Mouse (Mus musculus) midbrain, embryonic 11.5 days (tissue): ENCODE measurements around the gene Arl10. TPM values are rescaled to one million over a fixed set of nuclear protein-coding genes. Genes with fewer than 3 reads are reported as not detected.
A peak's percentile ranks its signal among the peaks of the same experiment; 100 is the strongest.

Experiments
- ATAC-seq: fragments of 200-750 bp; cut with Nextera tagmentation; 2 replicates; pipeline ENCODE4 v1.8.0; 2017; ENCODE audit warnings: moderate TSS enrichment, moderate library complexity; ENCODE audit not compliant: low FRiP score
- DNase-seq: peaks from one replicate; pipeline ENCODE4 v3.0.0; 2015; ENCODE audit warnings: low spot score; ENCODE audit errors: missing footprints
- H3K27ac ChIP-seq: fragments of 300-500 bp; sonication (generic); 2 replicates; pipeline ENCODE4 v1.5.1; 2014; ENCODE audit warnings: low read depth, low read length
- H3K27me3 ChIP-seq: fragments of 300-500 bp; sonication (generic); 2 replicates; pipeline ENCODE4 v1.6.1; 2014; ENCODE audit warnings: mild to moderate bottlenecking, low read length, moderate library complexity, mixed read lengths; ENCODE audit not compliant: control insufficient read depth, insufficient read depth
- H3K36me3 ChIP-seq: fragments of 300-500 bp; sonication (generic); 2 replicates; pipeline ENCODE4 v1.6.1; 2014; ENCODE audit warnings: mild to moderate bottlenecking, low read length, moderate library complexity, mixed read lengths; ENCODE audit not compliant: control insufficient read depth, insufficient read depth
- H3K4me1 ChIP-seq: fragments of 300-500 bp; sonication (generic); 2 replicates; pipeline ENCODE4 v1.6.1; 2014; ENCODE audit warnings: low read length; ENCODE audit not compliant: control insufficient read depth, insufficient read depth
- H3K4me2 ChIP-seq: fragments of 300-500 bp; sonication (generic); 2 replicates; pipeline ENCODE4 v1.6.1; 2014; ENCODE audit warnings: mild to moderate bottlenecking, moderate library complexity
- H3K4me3 ChIP-seq: fragments of 300-500 bp; sonication (generic); 2 replicates; pipeline ENCODE4 v1.5.1; 2014; ENCODE audit warnings: low read depth, low read length
- H3K9ac ChIP-seq: fragments of 300-500 bp; sonication (generic); 2 replicates; pipeline ENCODE4 v1.6.1; 2014; ENCODE audit warnings: low read length
- H3K9me3 ChIP-seq: fragments of 300-500 bp; sonication (generic); 2 replicates; pipeline ENCODE4 v1.6.1; 2016; ENCODE audit warnings: low read length; ENCODE audit not compliant: control insufficient read depth
- WGBS: fragments of 180-500 bp; shearing (Covaris S2); extraction: QIAGEN DNeasy Blood & Tissue Kit; methylation state at CpG from one replicate; pipeline ENCODE4 v1.1.7; 2014; 5-methylcytosine and 5-hydroxymethylcytosine counted together
- polyA plus RNA-seq: library from polyadenylated mRNA; unstranded; fragments of >200 nt; fragmentation: Nextera tagmentation; extraction: Ambion mirVana; gene quantifications from 2 replicates; pipeline ENCODE4 v1.2.1, GENCODE M21; 2014

Gene Arl10
- polyA plus RNA-seq, 1 experiment from 2014 or later, result 29.7 TPM

GRCm38 (mm10) chr13:54575489-54575888 is 674 bp downstream of the Arl10 start:
- peak; percentile 38; the same call in 1 of the 2 replicates for ATAC-seq
- Histone ChIP-seq H3K27ac (peak overlapping the region; percentile 53; the same call in 1 of the 2 replicates), H3K36me3 (peaks cover 4% of the 10 kb centered on the region; the same call in 1 of the 2 replicates), H3K4me1 (peaks cover 8% of the 10 kb centered on the region), H3K27me3 (no peaks in the 10 kb centered on the region), H3K4me2 (peak overlapping the region; percentile 97), H3K4me3 (peak overlapping the region; percentile 94), H3K9ac (peak overlapping the region; percentile 91), H3K9me3 (no peaks in the 10 kb centered on the region)
- DNase-seq, result no peak
- 4% methylated on average over 19 of the region's 19 CpGs for WGBS

GRCm38 (mm10) chr13:54577652-54578507 is 3.1 kb downstream of the Arl10 start:
- Histone ChIP-seq H3K4me2 (no peak overlapping the region), H3K9me3 (no peaks in the 10 kb centered on the region), H3K27me3 (no peaks in the 10 kb centered on the region), H3K9ac (no peak overlapping the region), H3K4me1 (peaks cover 8% of the 10 kb centered on the region), H3K4me3 (no peak overlapping the region), H3K27ac (no peak overlapping the region), H3K36me3 (peaks cover 16% of the 10 kb centered on the region)
- DNase-seq, result no peak
- no peak for ATAC-seq
- WGBS, result 85% methylated on average over 21 of the region's 21 CpGs

GRCm38 (mm10) chr13:54581385-54581784 is 6.6 kb downstream of the Arl10 start:
- DNase-seq, result no peak
- Histone ChIP-seq H3K36me3 (peaks cover 28% of the 10 kb centered on the region), H3K4me3 (no peak overlapping the region), H3K27ac (no peak overlapping the region), H3K9me3 (no peaks in the 10 kb centered on the region), H3K4me1 (no peaks in the 10 kb centered on the region), H3K4me2 (no peak overlapping the region), H3K9ac (no peak overlapping the region), H3K27me3 (no peaks in the 10 kb centered on the region)
- no peak for ATAC-seq
- 85% methylated on average over 2 of the region's 2 CpGs for WGBS

GRCm38 (mm10) chr13:54582126-54582525 is 7.3 kb downstream of the Arl10 start:
- Histone ChIP-seq H3K4me1 (no peaks in the 10 kb centered on the region), H3K9ac (no peak overlapping the region), H3K27me3 (no peaks in the 10 kb centered on the region), H3K4me3 (no peak overlapping the region), H3K4me2 (no peak overlapping the region), H3K27ac (no peak overlapping the region), H3K36me3 (peaks cover 31% of the 10 kb centered on the region), H3K9me3 (no peaks in the 10 kb centered on the region)
- WGBS, result 88% methylated on average over 10 of the region's 10 CpGs
- DNase-seq (no peak), ATAC-seq (no peak)

- DNase-seq (no peak), ATAC-seq (no peak)
- Histone ChIP-seq H3K36me3 (peaks cover 27% of the 10 kb centered on the region), H3K4me1 (no peaks in the 10 kb centered on the region), H3K27ac (no peak overlapping the region), H3K4me2 (no peak overlapping the region), H3K27me3 (no peaks in the 10 kb centered on the region), H3K9me3 (no peaks in the 10 kb centered on the region), H3K9ac (no peak overlapping the region), H3K4me3 (no peak overlapping the region)
- 87% methylated on average over 5 of the region's 5 CpGs for WGBS
Measured at GRCm38 (mm10) chr13:54582860-54583259, 8.0 kb downstream of the Arl10 start.

GRCm38 (mm10) chr13:54585831-54586230 is 11.0 kb downstream of the Arl10 start:
- DNase-seq, result no peak
- Histone ChIP-seq H3K36me3 (peaks cover 25% of the 10 kb centered on the region), H3K27ac (no peak overlapping the region), H3K9me3 (no peaks in the 10 kb centered on the region), H3K4me1 (peaks cover 9% of the 10 kb centered on the region; the same call in 1 of the 2 replicates), H3K9ac (no peak overlapping the region), H3K27me3 (no peaks in the 10 kb centered on the region), H3K4me2 (no peak overlapping the region), H3K4me3 (no peak overlapping the region)
- WGBS, result 92% methylated on average over 11 of the region's 11 CpGs
- no peak for ATAC-seq

GRCm38 (mm10) chr13:54589414-54589995 is 14.7 kb downstream of the Arl10 start:
- 2% methylated on average over 24 of the region's 24 CpGs for WGBS
- Histone ChIP-seq H3K9ac (peak overlapping the region; percentile 71), H3K4me1 (peaks cover 15% of the 10 kb centered on the region; the same call in 1 of the 2 replicates), H3K4me3 (peak overlapping the region; percentile 74), H3K36me3 (peaks cover 5% of the 10 kb centered on the region; the same call in 1 of the 2 replicates), H3K9me3 (no peaks in the 10 kb centered on the region), H3K4me2 (peak overlapping the region; percentile 48), H3K27me3 (no peaks in the 10 kb centered on the region), H3K27ac (no peak overlapping the region)
- ATAC-seq (peak; percentile 40; the same call in 1 of the 2 replicates), DNase-seq (no peak)

GRCm38 (mm10) chr13:54589996-54590951 is 15.5 kb downstream of the Arl10 start, which contains the start of the genes Nop16 and Higd2a:
Gene Nop16, minus strand, starts transcription at chr13:54590090.
Gene Higd2a, plus strand, starts transcription at chr13:54590207.
- Histone ChIP-seq H3K27ac (peak within 1 kb of the TSS; percentile 4; the same call in 1 of the 2 replicates), H3K9me3 (no peaks in the 10 kb centered on the region), H3K27me3 (no peaks in the 10 kb centered on the region), H3K4me2 (peak within 1 kb of the TSS; percentile 66), H3K4me3 (peak within 1 kb of the TSS; percentile 74), H3K4me1 (peaks cover 15% of the 10 kb centered on the region; the same call in 1 of the 2 replicates), H3K9ac (peak within 1 kb of the TSS; percentile 71), H3K36me3 (peaks cover 5% of the 10 kb centered on the region; the same call in 1 of the 2 replicates)
- DNase-seq (peak; percentile 100), ATAC-seq (peak; percentile 97)
- WGBS, result under 1% methylated on average over 51 of the region's 51 CpGs
